Mouse (Mus musculus): ENCODE results near the gene Smarca2.

DNA sequence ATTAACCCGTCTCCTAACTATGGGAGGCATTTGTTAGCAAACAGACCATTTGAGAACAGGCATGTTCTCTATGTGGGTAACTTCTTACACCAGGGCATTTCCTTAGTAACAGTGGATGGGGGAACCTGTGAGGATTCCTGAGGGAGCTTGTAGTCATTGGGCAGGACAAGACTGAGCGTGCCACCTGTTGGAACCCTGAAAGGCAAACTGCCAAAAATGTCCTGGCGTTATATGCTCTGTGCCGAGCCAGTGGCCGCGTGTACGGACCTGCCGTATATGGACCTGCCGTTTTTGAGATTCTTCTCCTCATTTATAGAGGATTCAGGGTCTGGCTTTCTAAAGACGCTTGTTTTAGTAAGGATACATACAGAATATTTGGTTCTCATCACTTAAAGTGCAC is 141.4 kb downstream of the Smarca2 start:
- TF ChIP-seq POLR2A (IDR thresholded peaks at IDR 0.05; ENCODE audit: extremely low read depth, insufficient read depth, low read length) (no peak), CTCF (IDR thresholded peaks at IDR 0.05; ENCODE audit: low read depth, low read length) (no peak)
